Mouse (Mus musculus) lung, adult 18-20 months (tissue): ENCODE data around the gene Tubb3.

Experiments used
- DNase-seq, 2 experiments: peaks; one replicate each; pipeline ENCODE4 v3.0.0; 2022; ENCODE audit warnings: mixed read lengths in 2 of 2

Tubb3 gene

GRCm38 (mm10) chr8:123411246-123411645 is at the start of gene Tubb3:
TSS of gene Tubb3 (plus strand) at chr8:123411424.
- DNase-seq, result peak; percentile 21 to 30

GRCm38 (mm10) chr8:123373403-123374238 is 37.6 kb upstream of the Tubb3 start, which contains the start of gene Tcf25:
TSS of gene Tcf25 (plus strand) at chr8:123373753.
- peak; percentile 95 to 97 for DNase-seq

- DNase-seq, result peak; percentile 94 to 95
Observed at GRCm38 (mm10) chr8:123374239-123374578, 37.0 kb upstream of the Tubb3 start.

- DNase-seq, result no peak
Observed at GRCm38 (mm10) chr8:123375701-123376100, 35.5 kb upstream of the Tubb3 start.

GRCm38 (mm10) chr8:123376106-123376505 is 35.1 kb upstream of the Tubb3 start:
- no peak for DNase-seq

- DNase-seq, result no peak
Observed at GRCm38 (mm10) chr8:123381711-123382110, 29.5 kb upstream of the Tubb3 start.

- DNase-seq, result no peak
Observed at GRCm38 (mm10) chr8:123382516-123382915, 28.7 kb upstream of the Tubb3 start.

GRCm38 (mm10) chr8:123384883-123385540 is 26.2 kb upstream of the Tubb3 start:
- DNase-seq, result no peak

- DNase-seq, result no peak
Observed at GRCm38 (mm10) chr8:123387041-123387440, 24.2 kb upstream of the Tubb3 start.

GRCm38 (mm10) chr8:123387801-123388200 is 23.4 kb upstream of the Tubb3 start:
- no peak for DNase-seq

- peak; percentile 61 to 75 for DNase-seq
Observed at GRCm38 (mm10) chr8:123389026-123389425, 22.2 kb upstream of the Tubb3 start.

- DNase-seq, result no peak
Observed at GRCm38 (mm10) chr8:123398308-123398707, 12.9 kb upstream of the Tubb3 start.

- DNase-seq, result no peak
Observed at GRCm38 (mm10) chr8:123401936-123402335, 9.3 kb upstream of the Tubb3 start.

GRCm38 (mm10) chr8:123402730-123403326 is 8.4 kb upstream of the Tubb3 start:
- DNase-seq, result no peak

GRCm38 (mm10) chr8:123404521-123404920 is 6.7 kb upstream of the Tubb3 start:
- DNase-seq, result no peak

- peak; percentile 35 to 58 for DNase-seq
Observed at GRCm38 (mm10) chr8:123406786-123407185, 4.4 kb upstream of the Tubb3 start, which contains the start of gene Mc1r. TSS of gene Mc1r (plus strand) at chr8:123407107.

GRCm38 (mm10) chr8:123407612-123408011 is 3.6 kb upstream of the Tubb3 start:
- no peak for DNase-seq

- DNase-seq, result no peak
Observed at GRCm38 (mm10) chr8:123408586-123409544, 2.4 kb upstream of the Tubb3 start.

- no peak for DNase-seq
Observed at GRCm38 (mm10) chr8:123410049-123410587, 1.1 kb upstream of the Tubb3 start.

GRCm38 (mm10) chr8:123410788-123411187 is 436 bp upstream of the Tubb3 start:
- DNase-seq, result no peak

GRCm38 (mm10) chr8:123411781-123412327 is 630 bp downstream of the Tubb3 start:
- no peak for DNase-seq
